Mouse (Mus musculus) lung, postnatal 4 days (tissue): ENCODE measurements around the gene Zglp1.
"Not testable (repeated sequence)": the region's sequence is repeated elsewhere in the genome, so short reads cannot be mapped to it uniquely, and the experiment has no call there.

Experiments
- DNase-seq, 2 experiments: peaks; one replicate each; pipeline ENCODE4 v3.0.0; 2021

Zglp1 gene

GRCm38 (mm10) chr9:21062928-21063327 lies 4.0 kb downstream of the Zglp1 start:
- DNase-seq, result no peak

- no peak for DNase-seq
Observed at GRCm38 (mm10) chr9:21051578-21051977, 15.3 kb downstream of the Zglp1 start.

- no peak for DNase-seq
Observed at GRCm38 (mm10) chr9:21045235-21045634, 21.7 kb downstream of the Zglp1 start.

- DNase-seq, result not testable (repeated sequence)
Observed at GRCm38 (mm10) chr9:21044785-21045184, 22.1 kb downstream of the Zglp1 start.

- DNase-seq, result no peak
Observed at GRCm38 (mm10) chr9:21043563-21043962, 23.3 kb downstream of the Zglp1 start.

- DNase-seq, result no peak
Observed at GRCm38 (mm10) chr9:21041308-21041707, 25.6 kb downstream of the Zglp1 start.

- no peak for DNase-seq
Observed at GRCm38 (mm10) chr9:21039779-21040178, 27.1 kb downstream of the Zglp1 start.

- peak; percentile 73 to 84 for DNase-seq
Observed at GRCm38 (mm10) chr9:21037481-21037891, 29.4 kb downstream of the Zglp1 start.

- DNase-seq, result no peak
Observed at GRCm38 (mm10) chr9:21036666-21037065, 30.2 kb downstream of the Zglp1 start.

- DNase-seq, result no peak
Observed at GRCm38 (mm10) chr9:21036161-21036560, 30.7 kb downstream of the Zglp1 start.

- DNase-seq, result no peak
Observed at GRCm38 (mm10) chr9:21035586-21035985, 31.3 kb downstream of the Zglp1 start.

- no peak for DNase-seq
Observed at GRCm38 (mm10) chr9:21034481-21035085, 32.3 kb downstream of the Zglp1 start.

- peak; percentile 88 to 92 for DNase-seq
Observed at GRCm38 (mm10) chr9:21033136-21033535, 33.8 kb downstream of the Zglp1 start.

GRCm38 (mm10) chr9:21032491-21032890 lies 34.4 kb downstream of the Zglp1 start:
- DNase-seq, result no peak

- no peak for DNase-seq
Observed at GRCm38 (mm10) chr9:21031896-21032351, 35.0 kb downstream of the Zglp1 start, which contains the start of gene Icam5. Gene Icam5, plus strand, starts transcription at chr9:21032073.

GRCm38 (mm10) chr9:21031251-21031895 lies 35.5 kb downstream of the Zglp1 start:
- peak; percentile 75 to 79 for DNase-seq

GRCm38 (mm10) chr9:21030781-21031250 lies 36.1 kb downstream of the Zglp1 start:
- DNase-seq, result peak; percentile 91 to 92

- peak in 1 of 2 experiments; percentile 32 for DNase-seq
Observed at GRCm38 (mm10) chr9:21030055-21030600, 36.8 kb downstream of the Zglp1 start.

GRCm38 (mm10) chr9:21029291-21030054 lies 37.4 kb downstream of the Zglp1 start, which contains the start of gene Icam4:
Gene Icam4, plus strand, starts transcription at chr9:21029373.
- DNase-seq, result peak; percentile 87 to 90

GRCm38 (mm10) chr9:21028560-21029110 lies 38.3 kb downstream of the Zglp1 start:
- DNase-seq, result no peak

- no peak for DNase-seq
Observed at GRCm38 (mm10) chr9:21027774-21028290, 39.1 kb downstream of the Zglp1 start.

- peak in 1 of 2 experiments; percentile 44 for DNase-seq
Observed at GRCm38 (mm10) chr9:21026849-21027248, 40.0 kb downstream of the Zglp1 start.
